Mouse (Mus musculus) CH12.LX (cell line): ENCODE results near the gene Srgap2.

Experiments used
- CHD2 ChIP-seq: IDR thresholded peaks from 2 replicates; pipeline ENCODE4 v1.6.1; 2011; ENCODE audit warnings: low read length, improper control_type of control experiment
- CTCF ChIP-seq, 2 experiments: IDR thresholded peaks in 1 of 2; conservative IDR thresholded peaks in 1 of 2; 2 replicates each; pipeline ENCODE4 v1.5.1; 2011 to 2012; ENCODE audit warnings: low read depth in 2 of 2, low read length in 2 of 2, improper control_type of control experiment in 1 of 2, inconsistent platforms in 1 of 2, mild to moderate bottlenecking in 1 of 2, moderate library complexity in 1 of 2
- EP300 ChIP-seq: IDR thresholded peaks from 2 replicates; pipeline ENCODE4 v1.6.1; 2011; ENCODE audit warnings: low read length, improper control_type of control experiment
- GABPA ChIP-seq: IDR thresholded peaks from 2 replicates; pipeline ENCODE4 v1.6.1; 2012; ENCODE audit warnings: low read depth, low read length, improper control_type of control experiment, inconsistent platforms; ENCODE audit not compliant: insufficient replicate concordance
- IRF4 ChIP-seq: IDR thresholded peaks from 2 replicates; pipeline ENCODE4 v1.6.1; 2014; ENCODE audit warnings: low read depth, mild to moderate bottlenecking, inconsistent platforms, low read length, improper control_type of control experiment
- POLR2A ChIP-seq: IDR thresholded peaks from 2 replicates; pipeline ENCODE4 v1.6.1; 2011; ENCODE audit warnings: low read depth, mild to moderate bottlenecking, improper control_type of control experiment, low read length
- TBP ChIP-seq: conservative IDR thresholded peaks from 2 replicates; pipeline ENCODE4 v1.6.1; 2011; ENCODE audit warnings: low read depth, low read length, improper control_type of control experiment
- ZC3H11A ChIP-seq: IDR thresholded peaks from 2 replicates; pipeline ENCODE4 v1.6.1; 2012; ENCODE audit warnings: low read depth, mild to moderate bottlenecking, inconsistent platforms, low read length, improper control_type of control experiment
- ZMIZ1 ChIP-seq: IDR thresholded peaks from 2 replicates; pipeline ENCODE4 v1.6.1; 2012; ENCODE audit warnings: low read depth, mild to moderate bottlenecking, inconsistent platforms, low read length, improper control_type of control experiment

DNA sequence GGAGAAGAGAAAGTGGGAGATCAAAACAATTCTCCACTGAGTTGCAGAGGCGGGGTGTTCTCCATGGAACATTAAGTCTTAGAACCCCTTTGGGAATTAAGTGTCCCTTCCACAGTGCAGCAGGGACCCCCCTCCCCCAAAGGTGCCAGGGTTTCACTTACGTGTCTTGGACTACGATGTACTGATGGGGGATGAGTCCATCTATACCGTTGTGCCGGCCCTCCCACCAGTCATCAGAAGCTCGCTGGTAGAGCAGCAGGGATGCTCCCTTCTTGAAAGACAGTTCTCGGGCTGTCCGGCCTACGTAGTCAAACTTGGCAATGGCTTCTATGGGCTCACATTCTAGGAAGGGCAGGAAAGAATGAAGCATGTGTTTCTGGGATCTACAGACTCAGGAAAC is 229.0 kb downstream of the Srgap2 start:
- no peak for TF ChIP-seq GABPA
- no peak for TF ChIP-seq CTCF (conservative IDR thresholded peaks at IDR 0.05 in 1 of 2, IDR thresholded peaks at IDR 0.05 in 1 of 2; ENCODE audit: low read depth in 2 of 2, low read length in 2 of 2)
- TF ChIP-seq TBP: no peak
- no peak for TF ChIP-seq ZC3H11A
- no peak for TF ChIP-seq POLR2A
- TF ChIP-seq ZMIZ1: no peak
- no peak for TF ChIP-seq EP300
- TF ChIP-seq IRF4: no peak
- TF ChIP-seq CHD2: no peak
